Mouse (Mus musculus) limb, embryonic 12.5 days (tissue): ENCODE measurements at regions not wholly inside any gene's neighbourhood (a gene's known extent, or its start where the extent isn't known, plus 50 kb on each side); places are given as distances from the start of the nearest gene placed in this dataset.

Experiments
- ATAC-seq: fragments of 200-750 bp; cut with Nextera tagmentation; 2 replicates; pipeline ENCODE4 v1.8.0; 2017; ENCODE audit warnings: low read depth, moderate TSS enrichment; ENCODE audit not compliant: insufficient number of reproducible peaks, insufficient read depth, low FRiP score, low TSS enrichment
- H3K27ac ChIP-seq: fragments of 300-500 bp; sonication (generic); 2 replicates; pipeline ENCODE4 v1.5.1; 2016; ENCODE audit warnings: mild to moderate bottlenecking, moderate library complexity
- H3K27me3 ChIP-seq: fragments of 300-500 bp; sonication (generic); 2 replicates; pipeline ENCODE4 v1.6.1; 2016; ENCODE audit warnings: mild to moderate bottlenecking, moderate library complexity
- H3K36me3 ChIP-seq: fragments of 300-500 bp; sonication (generic); 2 replicates; pipeline ENCODE4 v1.6.1; 2016; ENCODE audit warnings: mild to moderate bottlenecking, moderate library complexity
- H3K4me1 ChIP-seq: fragments of 300-500 bp; sonication (generic); replicated peaks from 2 replicates; pipeline ENCODE4 v1.6.1; 2016
- H3K4me2 ChIP-seq: fragments of 300-500 bp; sonication (generic); 2 replicates; pipeline ENCODE4 v1.6.1; 2016; ENCODE audit warnings: mild to moderate bottlenecking, moderate library complexity
- H3K4me3 ChIP-seq: fragments of 300-500 bp; sonication (generic); replicated peaks from 2 replicates; pipeline ENCODE4 v1.5.1; 2016; ENCODE audit warnings: mild to moderate bottlenecking
- H3K9ac ChIP-seq: fragments of 300-500 bp; sonication (generic); replicated peaks from 2 replicates; pipeline ENCODE4 v1.6.1; 2016; ENCODE audit warnings: mild to moderate bottlenecking, moderate library complexity
- H3K9me3 ChIP-seq: fragments of 300-500 bp; sonication (generic); 2 replicates; pipeline ENCODE4 v1.6.1; 2016; ENCODE audit warnings: mild to moderate bottlenecking, moderate library complexity
- WGBS: fragments of 180-500 bp; shearing (Covaris S2); methylation state at CpG from one replicate; pipeline ENCODE4 v1.1.7; 2016; 5-methylcytosine and 5-hydroxymethylcytosine counted together

DNA sequence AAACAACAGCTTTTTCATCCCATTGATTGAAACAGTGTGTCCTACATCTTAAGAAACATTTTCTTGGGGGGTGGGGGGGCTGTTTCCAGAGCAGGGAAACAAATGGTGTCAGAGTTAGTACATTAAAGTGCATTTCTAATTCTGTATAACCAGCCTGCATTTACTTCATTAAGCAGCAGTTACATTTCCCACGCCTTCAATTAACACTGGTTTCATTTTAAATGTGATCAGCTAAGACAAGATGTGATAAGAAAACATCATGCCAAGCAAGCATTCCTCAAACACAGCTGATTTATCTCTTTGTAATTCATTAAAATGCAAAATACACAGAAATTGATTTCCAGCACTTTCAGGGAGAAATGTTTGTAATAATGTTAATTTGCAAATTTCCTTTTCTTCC lies 122.0 kb downstream of the Olfr1505 start:
- no peaks in the 10 kb centered on the region for H3K27me3 ChIP-seq
- no peak for ATAC-seq
- no peaks in the 10 kb centered on the region for H3K9me3 ChIP-seq
- WGBS: 72% methylated on average over 1 of the region's 1 CpGs
- no peak overlapping the region for H3K4me2 ChIP-seq
- no peak overlapping the region for H3K27ac ChIP-seq
- H3K36me3 ChIP-seq: no peaks in the 10 kb centered on the region
- peaks cover 3% of the 10 kb centered on the region for H3K4me1 ChIP-seq
- H3K4me3 ChIP-seq: no peak overlapping the region
- H3K9ac ChIP-seq: no peak overlapping the region

DNA sequence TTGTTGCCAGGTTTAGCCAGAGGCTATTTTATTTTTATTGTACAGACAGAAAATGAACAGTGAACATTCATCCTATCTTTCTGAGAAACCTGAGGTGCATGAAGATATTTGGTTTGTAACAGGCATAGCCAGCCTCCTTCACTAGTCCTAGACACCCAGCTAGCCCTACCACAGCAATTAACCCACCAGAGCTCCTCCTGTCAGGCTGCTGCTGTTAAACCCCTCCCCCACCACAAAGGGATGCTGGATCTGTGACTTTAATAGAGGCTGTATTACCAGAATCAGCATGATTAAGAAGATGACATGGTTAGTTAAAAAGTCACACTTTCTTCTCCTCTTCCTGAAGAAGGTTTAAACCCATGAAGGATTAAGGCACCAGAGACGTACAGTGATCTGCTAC lies 122.5 kb downstream of the Olfr1505 start:
- Histone ChIP-seq H3K4me1 (peaks cover 3% of the 10 kb centered on the region), H3K9ac (no peak overlapping the region), H3K4me3 (no peak overlapping the region), H3K36me3 (no peaks in the 10 kb centered on the region), H3K4me2 (no peak overlapping the region), H3K9me3 (no peaks in the 10 kb centered on the region), H3K27me3 (no peaks in the 10 kb centered on the region), H3K27ac (no peak overlapping the region)
- 65% methylated on average over 1 of the region's 1 CpGs for WGBS
- ATAC-seq: no peak

DNA sequence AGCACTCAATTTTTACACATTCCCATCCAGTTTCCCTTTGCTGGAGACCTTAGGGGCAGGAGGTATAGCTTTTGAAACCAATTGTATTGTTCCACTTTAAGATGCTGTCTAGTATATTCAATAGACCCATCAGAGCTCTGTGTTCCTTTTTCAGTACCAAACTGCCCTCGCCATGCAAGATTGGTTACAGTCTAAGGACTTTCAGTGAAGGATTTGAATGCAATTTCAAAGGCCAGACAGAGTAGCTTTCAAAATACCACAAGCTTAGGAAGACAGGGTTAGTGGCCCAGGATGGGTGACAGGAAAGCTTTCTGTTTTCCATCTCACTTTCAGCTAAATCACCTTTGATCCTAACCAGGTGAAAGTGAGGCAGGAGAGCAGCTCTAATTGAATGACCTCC lies 123.4 kb downstream of the Olfr1505 start:
- H3K4me2 ChIP-seq: no peak overlapping the region
- H3K27me3 ChIP-seq: no peaks in the 10 kb centered on the region
- no peak overlapping the region for H3K9ac ChIP-seq
- peaks cover 3% of the 10 kb centered on the region for H3K4me1 ChIP-seq
- no peak for ATAC-seq
- WGBS: 40% methylated on average over 1 of the region's 1 CpGs
- no peaks in the 10 kb centered on the region for H3K36me3 ChIP-seq
- no peak overlapping the region for H3K27ac ChIP-seq
- H3K9me3 ChIP-seq: no peaks in the 10 kb centered on the region
- H3K4me3 ChIP-seq: no peak overlapping the region

DNA sequence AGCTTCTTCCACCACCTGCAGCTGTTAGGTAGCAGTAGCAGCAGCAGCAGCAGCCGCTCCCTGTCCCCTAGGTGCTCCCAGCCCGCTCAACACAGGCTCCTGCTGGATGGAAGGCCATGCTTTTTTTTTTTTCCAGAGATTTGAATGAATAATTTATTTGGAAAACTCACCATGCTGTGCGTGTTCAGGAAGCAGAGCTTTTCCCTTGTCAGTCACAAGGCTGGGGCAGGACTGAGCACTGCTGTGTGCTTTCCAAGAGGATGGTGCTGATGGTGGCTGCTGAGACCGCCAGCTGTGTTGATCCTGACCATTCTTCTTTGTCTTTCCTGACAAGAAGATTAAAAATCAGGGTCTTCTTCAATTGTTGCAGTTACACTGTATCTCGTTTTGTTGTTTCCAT lies 129.4 kb downstream of the Olfr1505 start:
- Histone ChIP-seq H3K36me3 (no peaks in the 10 kb centered on the region), H3K4me1 (no peaks in the 10 kb centered on the region), H3K9ac (no peak overlapping the region), H3K4me2 (no peak overlapping the region), H3K4me3 (no peak overlapping the region), H3K9me3 (no peaks in the 10 kb centered on the region), H3K27me3 (no peaks in the 10 kb centered on the region), H3K27ac (no peak overlapping the region)
- ATAC-seq: no peak
- WGBS: 57% methylated on average over 5 of the region's 5 CpGs

DNA sequence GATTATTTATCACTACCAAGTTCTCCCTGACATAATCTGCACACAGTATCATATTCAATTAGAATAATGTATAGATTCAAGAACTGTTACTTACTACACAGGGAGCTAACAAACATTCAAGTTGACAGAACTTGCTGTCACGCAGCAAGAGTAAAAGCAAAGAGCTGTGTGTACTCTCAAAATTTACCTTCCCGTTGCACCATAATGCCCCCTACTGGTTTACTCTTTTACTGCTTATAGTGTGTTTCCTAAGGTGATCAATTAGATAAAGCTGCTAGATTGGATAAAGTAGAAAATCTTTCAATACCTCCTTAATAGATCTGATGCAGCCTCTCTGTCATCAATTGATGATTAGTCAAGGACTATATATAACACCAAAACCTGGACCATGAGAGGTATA lies 132.1 kb downstream of the Olfr1505 start:
- 68% methylated on average over 2 of the region's 2 CpGs for WGBS
- no peak for ATAC-seq
- no peaks in the 10 kb centered on the region for H3K36me3 ChIP-seq
- no peak overlapping the region for H3K9ac ChIP-seq
- no peaks in the 10 kb centered on the region for H3K9me3 ChIP-seq
- H3K4me2 ChIP-seq: no peak overlapping the region
- no peaks in the 10 kb centered on the region for H3K27me3 ChIP-seq
- H3K4me1 ChIP-seq: no peaks in the 10 kb centered on the region
- no peak overlapping the region for H3K4me3 ChIP-seq
- no peak overlapping the region for H3K27ac ChIP-seq

DNA sequence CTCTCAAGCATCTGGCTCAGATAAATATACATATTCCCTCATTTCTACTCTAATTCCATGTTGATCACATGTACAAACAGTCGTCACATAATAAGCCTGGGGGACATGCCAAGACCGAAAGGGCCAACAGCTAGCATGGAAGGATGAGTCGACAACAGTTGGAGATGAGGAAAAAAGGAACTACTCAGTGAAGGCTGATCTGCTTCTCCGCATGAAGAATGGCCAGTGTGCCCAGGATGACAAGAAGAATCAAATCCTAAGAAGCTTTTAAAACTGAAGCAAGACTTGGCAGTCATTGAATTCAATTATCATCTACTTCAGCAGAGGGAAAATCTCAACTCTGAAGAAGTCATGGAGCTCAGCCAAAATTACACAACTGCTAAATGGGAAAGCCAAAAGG lies 138.7 kb downstream of the Olfr1505 start:
- no peak for ATAC-seq
- Histone ChIP-seq H3K4me3 (no peak overlapping the region), H3K27me3 (no peaks in the 10 kb centered on the region), H3K36me3 (no peaks in the 10 kb centered on the region), H3K9ac (no peak overlapping the region), H3K4me1 (no peaks in the 10 kb centered on the region), H3K9me3 (no peaks in the 10 kb centered on the region), H3K4me2 (no peak overlapping the region), H3K27ac (no peak overlapping the region)
- WGBS: 90% methylated on average over 4 of the region's 4 CpGs

DNA sequence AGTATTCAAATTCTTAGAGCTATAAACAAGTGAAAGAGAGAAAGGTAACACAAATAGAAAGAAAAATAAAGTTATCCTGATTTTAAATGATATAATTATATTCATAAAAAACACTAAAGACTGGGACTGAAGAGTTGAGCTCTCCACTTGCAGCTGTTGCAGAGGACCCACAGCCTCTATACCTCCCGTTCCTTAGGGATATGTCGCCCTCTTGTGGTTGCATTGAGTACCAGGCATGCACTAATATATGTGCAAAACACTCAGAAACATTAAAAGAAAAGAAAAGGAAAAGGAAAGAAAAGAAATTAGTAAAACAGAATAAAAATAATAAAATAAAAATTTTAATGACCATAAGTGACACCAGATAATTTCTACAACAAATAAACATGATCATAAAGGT lies 167.2 kb downstream of the Olfr1505 start:
- ATAC-seq: no peak
- Histone ChIP-seq H3K4me2 (no peak overlapping the region), H3K4me1 (no peaks in the 10 kb centered on the region), H3K9ac (no peak overlapping the region), H3K27ac (no peak overlapping the region), H3K36me3 (no peaks in the 10 kb centered on the region), H3K9me3 (peaks cover 11% of the 10 kb centered on the region; the same call in 1 of the 2 replicates), H3K4me3 (no peak overlapping the region), H3K27me3 (no peaks in the 10 kb centered on the region)
- WGBS: 13% methylated on average over 2 of the region's 2 CpGs

DNA sequence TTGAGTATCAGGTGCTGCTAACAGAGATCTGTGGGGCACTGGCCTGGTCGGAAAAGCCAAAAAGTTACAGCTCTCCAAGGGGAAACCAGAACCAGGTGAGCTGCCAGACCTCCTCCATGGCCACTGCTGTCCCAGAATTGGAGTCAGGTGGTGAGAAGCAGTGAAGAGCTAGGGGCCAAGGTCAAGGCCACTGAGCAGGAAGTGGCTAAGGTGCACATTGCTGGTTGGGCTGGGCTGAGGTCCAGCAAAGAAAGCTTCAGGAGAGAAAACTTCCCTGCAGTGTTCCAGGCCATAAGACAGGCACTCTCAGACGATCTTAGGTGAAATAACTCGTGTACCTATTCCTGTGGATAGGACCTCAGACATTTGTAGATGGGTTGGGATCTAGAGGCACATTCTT lies 171.4 kb downstream of the Olfr1505 start:
- H3K9ac ChIP-seq: no peak overlapping the region
- no peaks in the 10 kb centered on the region for H3K4me1 ChIP-seq
- H3K4me3 ChIP-seq: no peak overlapping the region
- no peaks in the 10 kb centered on the region for H3K36me3 ChIP-seq
- H3K27ac ChIP-seq: no peak overlapping the region
- no peak overlapping the region for H3K4me2 ChIP-seq
- peaks cover 11% of the 10 kb centered on the region; the same call in 1 of the 2 replicates for H3K9me3 ChIP-seq
- no peak for ATAC-seq
- 57% methylated on average over 3 of the region's 3 CpGs for WGBS
- no peaks in the 10 kb centered on the region for H3K27me3 ChIP-seq

DNA sequence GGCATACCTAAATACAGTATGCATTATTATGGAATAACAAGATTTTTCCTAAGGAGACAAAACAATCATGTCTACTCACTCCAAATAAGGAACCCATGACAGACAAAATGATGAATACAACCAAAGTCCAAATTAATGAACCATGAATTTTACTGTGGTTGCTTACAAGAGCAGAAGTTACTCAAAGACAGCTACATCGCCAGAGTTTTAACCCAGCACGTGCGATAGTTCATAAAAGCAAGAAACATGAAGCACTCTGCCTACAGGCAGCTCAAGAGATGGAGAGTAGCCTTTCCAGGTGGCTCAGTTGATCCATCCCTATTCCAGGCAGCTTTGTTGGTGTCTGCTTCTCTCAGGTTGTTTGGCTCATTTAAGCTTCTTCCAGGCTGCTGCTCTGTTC lies 176.8 kb downstream of the Olfr1505 start:
- ATAC-seq: no peak
- peaks cover 7% of the 10 kb centered on the region; the same call in 1 of the 2 replicates for H3K4me1 ChIP-seq
- no peaks in the 10 kb centered on the region for H3K36me3 ChIP-seq
- H3K27me3 ChIP-seq: no peaks in the 10 kb centered on the region
- no peaks in the 10 kb centered on the region for H3K9me3 ChIP-seq
- H3K27ac ChIP-seq: no peak overlapping the region
- 92% methylated on average over 3 of the region's 3 CpGs for WGBS
- H3K4me3 ChIP-seq: no peak overlapping the region
- no peak overlapping the region for H3K4me2 ChIP-seq
- H3K9ac ChIP-seq: no peak overlapping the region

DNA sequence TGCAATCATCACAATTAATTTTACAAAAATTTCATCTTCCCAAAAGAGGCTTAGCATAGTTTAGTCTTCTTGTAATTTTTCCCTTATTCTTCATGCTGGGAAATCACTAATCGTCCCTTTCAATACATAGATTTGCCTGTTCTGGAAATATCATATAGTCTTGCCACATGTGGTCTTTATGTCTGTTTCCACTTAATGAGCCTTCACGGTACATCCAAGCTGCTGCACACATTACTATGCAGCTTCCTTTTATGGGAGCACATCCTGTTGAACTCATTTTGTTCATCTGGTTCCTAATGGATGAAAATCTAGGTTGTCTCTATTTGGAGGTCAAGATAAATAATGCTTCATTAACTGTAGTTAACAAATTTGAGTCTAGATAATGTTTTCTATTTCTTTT lies 180.9 kb downstream of the Olfr1505 start:
- Histone ChIP-seq H3K36me3 (no peaks in the 10 kb centered on the region), H3K9ac (no peak overlapping the region), H3K27me3 (no peaks in the 10 kb centered on the region), H3K4me3 (no peak overlapping the region), H3K27ac (no peak overlapping the region), H3K9me3 (no peaks in the 10 kb centered on the region), H3K4me2 (no peak overlapping the region), H3K4me1 (peaks cover 7% of the 10 kb centered on the region; the same call in 1 of the 2 replicates)
- no peak for ATAC-seq
- 37% methylated on average over 2 of the region's 2 CpGs for WGBS

DNA sequence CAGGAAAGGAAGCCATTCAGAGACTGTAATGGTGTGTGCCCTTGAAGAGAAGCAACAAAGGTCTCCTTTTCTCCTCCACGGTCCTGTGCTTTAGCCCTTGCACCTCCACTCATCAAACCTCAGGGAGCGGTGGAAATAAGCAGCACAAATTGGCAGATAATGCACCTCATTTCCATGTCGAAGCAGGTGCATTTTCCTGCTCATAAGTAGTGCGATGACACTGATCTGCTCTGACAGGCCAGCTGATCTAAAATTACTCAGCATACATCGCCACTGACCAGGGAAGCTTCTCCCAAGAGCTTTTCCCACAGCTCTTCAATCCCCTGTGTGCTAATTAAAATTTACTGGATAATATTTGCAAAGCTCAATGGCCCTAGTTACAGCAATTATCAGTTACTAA lies 182.9 kb downstream of the Olfr1505 start:
- H3K27me3 ChIP-seq: no peaks in the 10 kb centered on the region
- ATAC-seq: no peak
- H3K4me2 ChIP-seq: no peak overlapping the region
- no peak overlapping the region for H3K9ac ChIP-seq
- H3K27ac ChIP-seq: no peak overlapping the region
- no peaks in the 10 kb centered on the region for H3K9me3 ChIP-seq
- no peaks in the 10 kb centered on the region for H3K36me3 ChIP-seq
- 85% methylated on average over 5 of the region's 5 CpGs for WGBS
- H3K4me1 ChIP-seq: peaks cover 3% of the 10 kb centered on the region; the same call in 1 of the 2 replicates
- no peak overlapping the region for H3K4me3 ChIP-seq

DNA sequence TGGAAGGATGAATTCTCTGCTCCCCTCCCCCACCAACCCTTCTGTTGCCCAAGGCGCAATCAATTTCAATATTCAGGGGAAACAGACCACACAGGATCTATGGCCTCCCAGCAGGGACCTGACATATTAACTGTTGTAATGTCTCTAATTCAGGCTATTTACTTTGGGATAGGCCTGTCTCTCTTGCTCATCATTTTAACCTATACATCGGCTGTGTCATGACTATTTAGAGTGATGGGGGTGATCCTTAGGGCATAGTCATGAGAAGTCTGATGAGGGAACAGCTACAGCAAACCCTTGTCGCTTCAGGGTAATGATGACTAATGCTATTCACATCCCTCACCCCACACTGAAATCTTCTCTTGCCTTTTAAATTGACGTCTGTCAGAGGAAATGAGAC lies 195.8 kb downstream of the Olfr1505 start:
- H3K9me3 ChIP-seq: no peaks in the 10 kb centered on the region
- H3K4me3 ChIP-seq: no peak overlapping the region
- ATAC-seq: no peak
- H3K9ac ChIP-seq: no peak overlapping the region
- no peaks in the 10 kb centered on the region for H3K36me3 ChIP-seq
- WGBS: 67% methylated on average over 4 of the region's 4 CpGs
- no peaks in the 10 kb centered on the region for H3K4me1 ChIP-seq
- no peak overlapping the region for H3K27ac ChIP-seq
- H3K27me3 ChIP-seq: no peaks in the 10 kb centered on the region
- no peak overlapping the region for H3K4me2 ChIP-seq
